Mouse (Mus musculus) liver, embryonic 14.5 days (tissue): ENCODE data around the gene Meox2.

Source experiments
- CTCF ChIP-seq: IDR thresholded peaks from 2 replicates; pipeline ENCODE4 v1.5.1; 2016; ENCODE audit warnings: antibody characterized with exemption, low read depth, control low read depth
- EP300 ChIP-seq: IDR thresholded peaks from 2 replicates; pipeline ENCODE4 v1.6.1; 2016; ENCODE audit warnings: antibody characterized with exemption, low read depth

DNA sequence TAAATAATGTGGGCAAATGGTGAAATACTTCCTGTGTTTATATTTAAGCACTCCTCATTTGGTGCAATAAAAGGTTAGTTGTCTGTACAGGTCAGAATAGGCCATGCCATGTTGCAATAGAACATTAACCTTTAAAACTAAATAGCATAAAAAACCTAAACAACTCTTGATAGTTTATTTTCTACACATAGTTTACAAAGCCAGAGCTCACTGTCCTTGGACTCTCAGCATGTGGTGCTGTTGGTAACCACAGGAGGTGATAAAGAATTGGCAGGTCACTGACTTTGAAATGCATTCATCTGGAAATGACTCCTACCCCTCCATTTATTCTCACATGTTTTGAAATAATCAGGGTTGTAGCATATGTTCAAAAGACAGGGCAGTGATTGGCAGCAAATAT, 59.4 kb downstream of the Meox2 start:
- no peak for TF ChIP-seq CTCF
- TF ChIP-seq EP300: no peak
